9 mouse cellular contexts compared by ENCODE assay signal in genomic region chr6:127625135-127625534, GRCm38 (mm10).
DNase-seq lines count a peak whose midpoint lies in the region; TF ChIP-seq lines count a peak whose summit lies in the region.
"Had no signal": no experiment of that assay in that cellular context is flagged by ENCODE, and none has a peak within 500 bp of the region (broad histone marks: within the 10 kb centered on the region; RNA-seq: fewer than 3 reads in every experiment).

No protein-coding gene starts in this region.

- no peak overlapping the region for H3K4me3 ChIP-seq in gastrocnemius, adult 2 months
- H3K4me3 ChIP-seq: liver, embryonic 15.5 days had no signal

- DNase-seq in gastrocnemius, adult 2 months: peak; percentile 64
- DNase-seq in gastrocnemius, postnatal 36 days: no peak
- peak; percentile 10 for DNase-seq in adrenal gland, adult 8-10 months
- DNase-seq in embryo, embryonic 10.5 days (ENCODE audit: low spot score): peak; percentile 81
- peak; percentile 68 for DNase-seq in heart, postnatal 4 days
- DNase-seq in layer of hippocampus, postnatal 14 days (ENCODE audit: low spot score in 2 of 2): peak; percentile 66 to 70
- DNase-seq in lung, postnatal 25 days (ENCODE audit: low spot score): peak; percentile 43
- peak; percentile 31 for DNase-seq in spleen, adult 12 weeks (ENCODE audit: low spot score)

- intact Hi-C loops in gastrocnemius, adult 2 months (cut with DNase I): loop anchor here (1.0 to 5.0 kb wide), 3 partner anchors 63 to 297 kb away; partner anchors contain the start of gene Cracr2a
- intact Hi-C loops in gastrocnemius, postnatal 36 days (cut with DNase I): loop anchor here (2.0 kb wide), 1 partner anchor 82 kb away; no protein-coding TSS in a partner anchor

- no peak overlapping the region for H3K27ac ChIP-seq in gastrocnemius, adult 2 months
- H3K27ac ChIP-seq: liver, embryonic 15.5 days had no signal

- peak; percentile 78 for TF ChIP-seq CTCF in gastrocnemius, adult 2 months (IDR thresholded peaks at IDR 0.05)

Comparison
In these comparisons a context has a peak if more than half of its experiments do, and no peak if none do; other contexts are left out.
1. DNase-seq: peak in gastrocnemius, adult 2 months (single experiment), adrenal gland, adult 8-10 months (single experiment), embryo, embryonic 10.5 days (single experiment), heart, postnatal 4 days (single experiment), layer of hippocampus, postnatal 14 days (2 of 2), lung, postnatal 25 days (single experiment) and spleen, adult 12 weeks (single experiment); none in gastrocnemius, postnatal 36 days (0 of 2).